Comparison of ENCODE assay signal across 9 mouse cellular contexts in genomic region chr11:109445438-109446035, GRCm38 (mm10). TPM values are rescaled to one million over a fixed set of nuclear protein-coding genes. Genes with fewer than 3 reads are reported as not detected.
DNase-seq lines count a peak whose midpoint lies in the region; ATAC-seq and TF ChIP-seq lines count a peak whose summit lies in the region.
"Had no signal": no experiment of that assay in that cellular context is flagged by ENCODE, and none has a peak within 500 bp of the region (broad histone marks: within the 10 kb centered on the region; RNA-seq: fewer than 3 reads in every experiment).

No protein-coding gene starts in this region.

- WGBS in kidney, adult 2 months, result 46% methylated on average over 13 of the region's 13 CpGs
- 59% methylated on average over 13 of the region's 13 CpGs for WGBS in midbrain, embryonic 11.5 days

- H3K27ac ChIP-seq in testis, adult 2 months (ENCODE audit: control insufficient read depth, insufficient read depth, low read depth, low read length), result no peak overlapping the region
- no peak overlapping the region for H3K27ac ChIP-seq in kidney, adult 2 months (ENCODE audit: insufficient read depth, low read depth, low read length)
- no peak overlapping the region for H3K27ac ChIP-seq in midbrain, embryonic 11.5 days (ENCODE audit: low read depth, low read length)

- no peak for TF ChIP-seq POLR2A in testis, adult 2 months (IDR thresholded peaks at IDR 0.05; ENCODE audit: control insufficient read depth, low read depth, low read length)
- no peak for TF ChIP-seq POLR2A in kidney, adult 2 months (IDR thresholded peaks at IDR 0.05; ENCODE audit: low read depth, low read length)

- no peaks in the 10 kb centered on the region for H3K36me3 ChIP-seq in testis, adult 2 months (ENCODE audit: control insufficient read depth, insufficient read depth, low read length)
- no peaks in the 10 kb centered on the region for H3K36me3 ChIP-seq in kidney, adult 2 months (ENCODE audit: control insufficient read depth, insufficient read depth, low read length)
- H3K36me3 ChIP-seq in midbrain, embryonic 11.5 days (ENCODE audit: control insufficient read depth, insufficient read depth, low read length), result no peaks in the 10 kb centered on the region

- DNase-seq in cerebellum, adult 18-20 months, result peak; percentile 37 to 39
- no peak for DNase-seq in cerebellum, adult 8-10 months
- no peak for DNase-seq in testis, postnatal 14 days (ENCODE audit: low spot score)
- peak; percentile 17 for DNase-seq in fibroblast of lung, adult 2 months (ENCODE audit: low read depth)
- DNase-seq in kidney, adult 2 months, result peak; percentile 65
- peak; percentile 91 for DNase-seq in midbrain, embryonic 11.5 days (ENCODE audit: low spot score, missing footprints)
- no peak for DNase-seq in urinary bladder, adult 18-20 months (ENCODE audit: low spot score in 2 of 2)

- H3K9ac ChIP-seq in midbrain, embryonic 11.5 days (ENCODE audit: low read length), result no peak overlapping the region

- no peak overlapping the region for H3K4me2 ChIP-seq in midbrain, embryonic 11.5 days

- no peaks in the 10 kb centered on the region for H3K9me3 ChIP-seq in midbrain, embryonic 11.5 days (ENCODE audit: control insufficient read depth, low read length)

- no peaks in the 10 kb centered on the region for H3K27me3 ChIP-seq in testis, adult 2 months (ENCODE audit: control insufficient read depth, insufficient read depth, low read length)
- H3K27me3 ChIP-seq in kidney, adult 2 months (replicated peaks; ENCODE audit: control insufficient read depth, insufficient read depth, low read length), result no peaks in the 10 kb centered on the region
- H3K27me3 ChIP-seq in midbrain, embryonic 11.5 days (ENCODE audit: control insufficient read depth, insufficient read depth, low read length), result peaks cover 3% of the 10 kb centered on the region; the same call in 1 of the 2 replicates

- no peaks in the 10 kb centered on the region for H3K4me1 ChIP-seq in testis, adult 2 months (ENCODE audit: control insufficient read depth, insufficient read depth, low read length)
- H3K4me1 ChIP-seq in kidney, adult 2 months (ENCODE audit: control insufficient read depth, insufficient read depth, low read length), result no peaks in the 10 kb centered on the region
- no peaks in the 10 kb centered on the region for H3K4me1 ChIP-seq in midbrain, embryonic 11.5 days (ENCODE audit: control insufficient read depth, insufficient read depth, low read length)

- TF ChIP-seq CTCF in testis, adult 2 months (IDR thresholded peaks at IDR 0.05; ENCODE audit: control insufficient read depth, insufficient read depth, insufficient replicate concordance, low read depth, low read length), result 0 out of 2 replicates have a peak, but pooled peaks have one; percentile 4
- peak; percentile 79 for TF ChIP-seq CTCF in kidney, adult 2 months (conservative IDR thresholded peaks at IDR 0.05; ENCODE audit: insufficient read depth, insufficient read length, low read depth, low read length)

- peak; percentile 63; the same call in 1 of the 2 replicates for ATAC-seq in midbrain, embryonic 11.5 days (ENCODE audit: low FRiP score)

- H3K4me3 ChIP-seq in testis, adult 2 months (ENCODE audit: control insufficient read depth, low read depth, low read length), result no peak overlapping the region
- no peak overlapping the region for H3K4me3 ChIP-seq in kidney, adult 2 months (ENCODE audit: insufficient read depth, low read depth, low read length)
- no peak overlapping the region for H3K4me3 ChIP-seq in midbrain, embryonic 11.5 days (ENCODE audit: low read depth, low read length)

RNA-seq across cellular contexts. Expression of gene Amz2, which starts 19.8 kb away (rescaled TPM):
- polyA plus RNA-seq in testis, adult 2 months (2012; rRNA removed), result 353 and 458 TPM in 2 replicates
- 42.5 and 47.2 TPM in 2 replicates for polyA plus RNA-seq in kidney, adult 2 months (2012; rRNA removed)
- polyA plus RNA-seq in midbrain, embryonic 11.5 days (2014; fragmentation: Nextera tagmentation; extraction: Ambion mirVana), result 46.8 and 49.0 TPM in 2 replicates

RNA-seq across cellular contexts. Expression of gene Arsg, which starts 27.6 kb away (rescaled TPM):
- 3.1 and 3.3 TPM in 2 replicates for polyA plus RNA-seq in testis, adult 2 months (2012; rRNA removed)
- 20.9 and 24.9 TPM in 2 replicates for polyA plus RNA-seq in kidney, adult 2 months (2012; rRNA removed)
- polyA plus RNA-seq in midbrain, embryonic 11.5 days (2014; fragmentation: Nextera tagmentation; extraction: Ambion mirVana), result 2.9 and 4.7 TPM in 2 replicates

RNA-seq across cellular contexts. Expression of gene Slc16a6, which starts 27.9 kb away (rescaled TPM):
- polyA plus RNA-seq in testis, adult 2 months (2012; rRNA removed), result 1.3 and 1.9 TPM in 2 replicates
- 1.2 and 2.8 TPM in 2 replicates for polyA plus RNA-seq in kidney, adult 2 months (2012; rRNA removed)
- 3.6 TPM in 2 replicates for polyA plus RNA-seq in midbrain, embryonic 11.5 days (2014; fragmentation: Nextera tagmentation; extraction: Ambion mirVana)

RNA-seq across cellular contexts. Expression of gene 9930022D16Rik, which starts 31.8 kb away (rescaled TPM):
- not detected in 2 replicates for polyA plus RNA-seq in testis, adult 2 months (2012; rRNA removed)
- not detected in 2 replicates for polyA plus RNA-seq in kidney, adult 2 months (2012; rRNA removed)
- not detected in 2 replicates for polyA plus RNA-seq in midbrain, embryonic 11.5 days (2014; fragmentation: Nextera tagmentation; extraction: Ambion mirVana)
- polyA plus RNA-seq: large intestine, adult 2 months had no signal

Comparison
In these comparisons a context has a peak if more than half of its experiments do, and no peak if none do; other contexts are left out.
1. DNase-seq: peak in cerebellum, adult 18-20 months (2 of 2), fibroblast of lung, adult 2 months (single experiment), kidney, adult 2 months (single experiment) and midbrain, embryonic 11.5 days (single experiment); none in cerebellum, adult 8-10 months (single experiment), testis, postnatal 14 days (single experiment) and urinary bladder, adult 18-20 months (0 of 2).